Mouse (Mus musculus): Measurements from ENCODE around the gene Zfp316. TPM values are rescaled to one million over a fixed set of nuclear protein-coding genes. Genes with fewer than 3 reads are reported as not detected.
A peak's percentile ranks its signal among the peaks of the same experiment; 100 is the strongest.

Gene Zfp316
- polyA plus RNA-seq, 1 experiment from 2014 or later = 4.2 TPM

DNA sequence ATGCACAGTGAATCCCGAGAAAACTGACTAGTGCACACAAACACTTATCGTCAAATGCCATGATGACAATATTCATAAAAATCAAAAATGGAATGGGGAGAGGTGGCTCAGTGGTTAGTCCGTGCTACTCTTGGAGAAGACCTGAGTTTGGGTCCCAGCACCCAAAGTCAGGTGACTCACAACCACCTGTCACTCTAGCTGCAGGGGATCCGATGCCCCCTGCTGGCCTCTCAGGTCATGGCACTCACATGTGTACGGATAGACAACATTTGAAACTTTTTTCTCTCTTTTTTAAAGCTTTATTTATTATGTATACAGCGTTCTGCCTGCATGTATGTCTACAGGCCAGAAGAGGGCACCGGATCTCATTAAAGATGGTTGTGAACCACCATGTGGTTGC lies 28.6 kb upstream of the Zfp316 start:
- Histone ChIP-seq H3K4me1 (peaks cover 3% of the 10 kb centered on the region), H3K27me3 (ENCODE audit: low read depth, poor library complexity, severe bottlenecking) (peaks cover 18% of the 10 kb centered on the region), H3K27ac (replicated peaks) (no peak overlapping the region), H3K4me3 (no peak overlapping the region), H3K36me3 (peaks cover 69% of the 10 kb centered on the region), H3K9me3 (replicated peaks) (peaks cover 3% of the 10 kb centered on the region; the same call in 1 of the 2 replicates)
- no peak for DNase-seq (ENCODE audit: low spot score)
- 94% methylated on average over 7 of the region's 7 CpGs for WGBS

DNA sequence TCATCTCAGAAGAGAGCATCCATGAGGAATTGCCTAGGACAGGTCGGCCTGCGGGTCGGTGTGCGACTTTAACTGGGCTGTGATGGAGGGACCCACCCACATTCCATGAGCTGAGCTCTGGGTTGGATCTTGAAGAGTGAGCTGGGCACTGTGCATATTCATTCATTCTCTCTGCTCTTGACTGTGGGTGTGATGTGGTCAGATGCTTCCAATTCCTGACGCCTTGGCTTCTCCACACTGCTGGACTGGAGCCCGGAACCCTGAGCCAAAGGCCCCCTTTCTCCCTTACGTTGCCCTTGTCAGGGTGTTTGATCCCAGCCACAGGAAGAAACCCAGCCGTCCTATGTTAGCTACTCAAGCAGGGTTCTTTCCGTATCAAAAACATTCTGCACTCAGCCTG lies 28.2 kb upstream of the Zfp316 start:
- WGBS = 95% methylated on average over 9 of the region's 9 CpGs
- peaks cover 7% of the 10 kb centered on the region for H3K4me1 ChIP-seq
- no peak overlapping the region for H3K27ac ChIP-seq (replicated peaks)
- H3K27me3 ChIP-seq (ENCODE audit: low read depth, poor library complexity, severe bottlenecking) = peaks cover 22% of the 10 kb centered on the region
- no peak for DNase-seq (ENCODE audit: low spot score)
- no peak overlapping the region for H3K4me3 ChIP-seq
- peaks cover 3% of the 10 kb centered on the region; the same call in 1 of the 2 replicates for H3K9me3 ChIP-seq (replicated peaks)
- peaks cover 65% of the 10 kb centered on the region for H3K36me3 ChIP-seq

DNA sequence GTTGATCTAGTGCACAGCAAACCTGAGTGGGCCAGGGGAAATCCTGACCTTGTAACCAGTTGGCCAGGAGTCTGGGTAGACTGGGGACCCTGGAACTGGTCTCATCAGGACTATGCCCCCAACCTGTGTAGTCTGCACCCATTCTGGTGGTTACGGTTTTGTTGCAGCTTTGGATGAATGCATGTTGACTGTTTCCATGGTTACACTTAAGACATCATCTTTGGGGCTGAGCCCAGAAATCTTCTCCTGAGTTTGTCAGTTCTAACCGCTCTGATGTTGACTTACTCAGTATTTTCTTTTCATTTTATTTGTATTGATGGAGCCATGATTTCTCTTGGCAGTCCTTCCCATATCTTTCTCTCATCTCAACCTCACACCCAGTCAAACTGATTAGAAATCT lies 25.5 kb upstream of the Zfp316 start:
- Histone ChIP-seq H3K4me1 (peaks cover 12% of the 10 kb centered on the region), H3K27me3 (ENCODE audit: low read depth, poor library complexity, severe bottlenecking) (peaks cover 49% of the 10 kb centered on the region), H3K27ac (replicated peaks) (no peak overlapping the region), H3K36me3 (peaks cover 38% of the 10 kb centered on the region), H3K9me3 (replicated peaks) (peaks cover 3% of the 10 kb centered on the region; the same call in 1 of the 2 replicates), H3K4me3 (no peak overlapping the region)
- 86% methylated on average over 2 of the region's 2 CpGs for WGBS
- no peak for DNase-seq (ENCODE audit: low spot score)

DNA sequence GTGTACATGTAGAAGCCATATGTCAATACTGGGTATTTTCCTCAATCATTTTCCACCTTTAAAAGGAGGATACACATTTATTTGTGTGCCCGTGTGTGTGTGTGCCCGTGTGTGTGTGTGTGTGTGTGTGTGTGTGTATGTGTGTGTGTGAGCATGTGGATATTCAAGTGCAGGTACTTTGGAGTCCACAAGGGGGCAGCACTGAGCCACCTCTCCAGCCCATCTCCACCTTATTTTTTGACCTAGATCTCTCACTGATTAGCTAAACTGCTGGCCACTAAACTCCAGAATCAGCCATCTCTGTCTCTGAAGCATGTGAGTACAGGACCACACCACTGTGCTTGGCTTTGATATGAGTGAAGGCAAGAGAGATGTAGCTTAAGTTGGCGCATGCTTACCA lies 25.0 kb upstream of the Zfp316 start:
- Histone ChIP-seq H3K4me3 (no peak overlapping the region), H3K4me1 (peaks cover 12% of the 10 kb centered on the region), H3K36me3 (peaks cover 33% of the 10 kb centered on the region), H3K27ac (replicated peaks) (no peak overlapping the region), H3K9me3 (replicated peaks) (peaks cover 3% of the 10 kb centered on the region; the same call in 1 of the 2 replicates), H3K27me3 (ENCODE audit: low read depth, poor library complexity, severe bottlenecking) (peaks cover 54% of the 10 kb centered on the region)
- WGBS = 91% methylated on average over 3 of the region's 3 CpGs
- DNase-seq (ENCODE audit: low spot score) = no peak

DNA sequence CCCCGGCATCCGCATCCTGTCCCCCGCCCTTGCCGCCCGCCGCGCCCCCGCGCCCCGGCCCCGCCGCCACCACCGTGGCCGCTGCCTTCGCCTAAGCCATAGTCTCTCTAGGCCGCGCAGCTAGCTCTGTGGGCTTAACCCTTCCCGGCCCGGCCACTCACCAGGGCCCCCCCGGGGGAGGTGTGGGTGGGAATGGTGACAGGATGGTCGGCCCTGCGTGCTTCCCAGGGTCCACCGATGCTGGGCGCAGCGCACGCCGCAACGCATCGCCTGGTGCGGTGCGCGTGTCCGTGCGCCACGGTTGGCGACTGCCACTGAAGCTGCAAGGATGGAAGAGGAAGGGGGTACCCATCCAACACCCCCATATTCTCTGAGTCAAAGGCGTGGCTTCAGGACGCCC lies 23.6 kb upstream of the Zfp316 start, which contains the start of gene Zfp853:
TSS of gene Zfp853 (minus strand) at position 220 of the 400 bp plus-strand sequence.
- Histone ChIP-seq H3K9me3 (replicated peaks) (no peaks in the 10 kb centered on the region), H3K27me3 (ENCODE audit: low read depth, poor library complexity, severe bottlenecking) (peaks cover 68% of the 10 kb centered on the region), H3K36me3 (peaks cover 19% of the 10 kb centered on the region), H3K27ac (replicated peaks) (no peak within 1 kb of the TSS; the same call in 1 of the 2 replicates), H3K4me3 (peak within 1 kb of the TSS; percentile 52), H3K4me1 (peaks cover 16% of the 10 kb centered on the region)
- no peak for DNase-seq (ENCODE audit: low spot score)
- 6% methylated on average over 30 of the region's 38 CpGs for WGBS

DNA sequence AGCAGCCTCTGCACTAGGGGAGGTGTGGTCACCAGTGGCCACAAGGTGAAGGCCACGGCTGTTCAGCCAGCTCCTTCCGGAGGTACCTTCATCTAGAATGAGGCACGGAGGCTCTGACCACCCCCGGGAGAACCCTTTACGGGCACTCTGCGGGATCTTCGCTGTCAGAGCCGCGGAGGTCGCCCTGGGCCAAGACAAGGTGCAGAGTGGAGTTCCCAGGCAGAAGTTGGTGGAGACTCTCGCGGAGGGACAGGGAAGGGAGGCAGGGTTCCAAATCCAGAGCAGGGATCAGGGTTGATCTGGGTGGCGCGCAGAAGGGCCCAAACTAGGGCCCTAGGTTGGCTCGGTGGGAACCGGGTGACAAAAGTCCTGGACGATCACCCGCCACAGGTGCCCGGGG lies 23.1 kb upstream of the Zfp316 start:
- Histone ChIP-seq H3K36me3 (peaks cover 13% of the 10 kb centered on the region), H3K27me3 (ENCODE audit: low read depth, poor library complexity, severe bottlenecking) (peaks cover 73% of the 10 kb centered on the region), H3K4me1 (peaks cover 21% of the 10 kb centered on the region), H3K4me3 (peak overlapping the region; percentile 52), H3K27ac (replicated peaks) (no peak overlapping the region; the same call in 1 of the 2 replicates), H3K9me3 (replicated peaks) (no peaks in the 10 kb centered on the region)
- WGBS = 3% methylated on average over 19 of the region's 19 CpGs
- DNase-seq (ENCODE audit: low spot score) = no peak

DNA sequence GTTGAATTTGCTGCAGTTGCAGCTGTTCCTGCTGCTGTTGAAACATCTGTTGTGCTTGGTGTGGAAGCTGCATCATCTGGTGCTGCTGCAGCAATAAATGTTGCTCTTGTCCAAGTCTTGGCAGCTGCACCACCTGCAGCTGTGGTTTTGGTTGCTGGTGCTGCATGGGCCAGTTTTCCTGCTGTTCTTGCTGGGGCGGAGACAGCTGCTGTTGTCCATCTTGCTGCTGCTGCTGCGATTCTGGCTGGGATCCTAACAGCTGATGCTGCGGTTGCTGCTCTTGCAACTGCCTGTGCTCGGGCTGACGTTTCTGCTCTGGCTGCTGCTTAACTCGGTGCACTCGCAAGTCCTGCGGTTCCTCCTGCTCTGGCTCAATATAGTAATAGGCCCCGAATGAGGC lies 19.5 kb upstream of the Zfp316 start:
- H3K9me3 ChIP-seq (replicated peaks) = no peaks in the 10 kb centered on the region
- no peak overlapping the region for H3K4me3 ChIP-seq
- H3K4me1 ChIP-seq = peaks cover 27% of the 10 kb centered on the region
- H3K36me3 ChIP-seq = no peaks in the 10 kb centered on the region
- peaks cover 94% of the 10 kb centered on the region for H3K27me3 ChIP-seq (ENCODE audit: low read depth, poor library complexity, severe bottlenecking)
- no peak for DNase-seq (ENCODE audit: low spot score)
- no peak overlapping the region for H3K27ac ChIP-seq (replicated peaks)
- WGBS = 76% methylated on average over 9 of the region's 9 CpGs

DNA sequence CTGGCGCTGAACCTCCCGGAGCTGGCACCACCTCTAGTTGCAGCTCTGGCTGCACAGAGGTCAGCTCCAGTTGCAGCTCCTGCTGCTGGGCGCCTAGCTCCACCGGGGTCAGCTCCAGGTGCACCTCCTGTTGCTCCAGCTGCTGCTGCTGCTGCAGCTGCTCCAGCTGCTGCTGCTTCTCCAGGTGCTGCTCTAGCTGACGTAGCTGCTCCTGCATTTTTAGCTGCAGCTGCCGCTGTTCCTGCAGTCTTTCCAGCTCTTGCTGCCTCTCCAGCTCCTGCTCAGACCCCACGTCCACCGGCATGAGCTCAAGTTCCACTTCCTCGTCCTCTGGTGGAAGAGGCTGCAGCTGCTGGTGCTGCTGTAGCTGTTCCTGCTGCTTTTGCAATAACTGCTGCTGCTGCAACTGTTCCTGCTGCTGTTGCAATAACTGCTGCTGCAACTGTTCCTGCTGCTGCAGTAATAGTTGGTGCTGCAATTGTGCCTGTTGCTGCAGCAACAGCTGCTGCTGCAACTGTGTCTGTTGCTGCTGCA lies 18.6 kb upstream of the Zfp316 start:
- no peak for DNase-seq (ENCODE audit: low spot score)
- Histone ChIP-seq H3K36me3 (no peaks in the 10 kb centered on the region), H3K9me3 (replicated peaks) (no peaks in the 10 kb centered on the region), H3K27me3 (ENCODE audit: low read depth, poor library complexity, severe bottlenecking) (peaks cover 89% of the 10 kb centered on the region), H3K4me3 (peak overlapping the region; percentile 53), H3K27ac (replicated peaks) (no peak overlapping the region), H3K4me1 (peaks cover 24% of the 10 kb centered on the region)
- 10% methylated on average over 9 of the region's 9 CpGs for WGBS

DNA sequence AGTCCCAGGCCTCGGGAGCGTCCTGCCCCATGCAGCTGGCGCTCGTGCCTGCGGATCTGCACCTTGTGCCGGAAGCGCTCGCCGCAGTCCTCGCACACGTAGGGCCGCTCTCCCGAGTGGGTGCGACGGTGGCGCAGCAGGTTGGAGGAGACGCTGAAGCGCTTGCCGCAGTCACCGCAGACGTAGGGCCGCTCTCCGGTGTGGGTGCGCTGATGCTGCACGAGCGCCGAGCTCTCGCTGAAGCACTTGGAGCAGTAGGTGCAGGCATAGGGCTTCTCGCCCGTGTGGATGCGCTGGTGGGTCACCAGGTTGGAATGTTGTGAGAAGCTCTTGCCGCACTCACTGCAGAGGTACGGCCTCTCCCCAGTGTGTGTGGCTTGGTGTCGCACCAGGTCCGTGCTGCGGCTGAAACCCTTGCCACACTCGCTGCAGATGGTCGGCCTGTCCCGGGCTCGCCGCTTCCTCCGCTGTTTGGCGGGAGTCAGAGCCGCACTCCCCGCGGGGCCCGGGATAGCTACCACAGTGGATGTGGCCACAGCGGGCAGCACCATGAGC lies 18.0 kb upstream of the Zfp316 start:
- no peak overlapping the region; the same call in 1 of the 2 replicates for H3K27ac ChIP-seq (replicated peaks)
- H3K36me3 ChIP-seq = no peaks in the 10 kb centered on the region
- no peaks in the 10 kb centered on the region for H3K9me3 ChIP-seq (replicated peaks)
- peak overlapping the region; percentile 53 for H3K4me3 ChIP-seq
- H3K27me3 ChIP-seq (ENCODE audit: low read depth, poor library complexity, severe bottlenecking) = peaks cover 83% of the 10 kb centered on the region
- under 1% methylated on average over 48 of the region's 48 CpGs for WGBS
- peak; percentile 45 for DNase-seq (ENCODE audit: low spot score)
- peaks cover 18% of the 10 kb centered on the region for H3K4me1 ChIP-seq

DNA sequence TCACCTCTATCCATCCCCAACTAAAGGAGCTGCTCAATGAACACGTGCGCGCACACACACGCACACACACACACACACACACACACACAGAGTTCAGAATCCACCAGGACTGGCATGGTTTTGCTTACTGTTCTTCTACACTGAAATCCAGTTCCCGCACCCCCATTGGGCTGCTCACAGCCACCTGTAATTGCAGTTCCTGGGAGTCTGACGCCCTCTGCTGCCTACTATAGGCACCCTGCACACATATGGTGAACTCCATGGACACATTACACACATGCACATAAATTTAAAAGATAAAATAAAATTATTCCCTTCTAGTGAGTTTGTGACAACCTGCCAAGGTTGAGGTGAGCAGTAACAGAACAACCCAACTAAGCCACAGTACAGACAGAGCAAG lies 14.9 kb upstream of the Zfp316 start:
- 43% methylated on average over 6 of the region's 6 CpGs for WGBS
- Histone ChIP-seq H3K4me3 (no peak overlapping the region), H3K4me1 (peaks cover 15% of the 10 kb centered on the region), H3K9me3 (replicated peaks) (no peaks in the 10 kb centered on the region), H3K27me3 (ENCODE audit: low read depth, poor library complexity, severe bottlenecking) (peaks cover 52% of the 10 kb centered on the region), H3K27ac (replicated peaks) (no peak overlapping the region), H3K36me3 (no peaks in the 10 kb centered on the region)
- no peak for DNase-seq (ENCODE audit: low spot score)

DNA sequence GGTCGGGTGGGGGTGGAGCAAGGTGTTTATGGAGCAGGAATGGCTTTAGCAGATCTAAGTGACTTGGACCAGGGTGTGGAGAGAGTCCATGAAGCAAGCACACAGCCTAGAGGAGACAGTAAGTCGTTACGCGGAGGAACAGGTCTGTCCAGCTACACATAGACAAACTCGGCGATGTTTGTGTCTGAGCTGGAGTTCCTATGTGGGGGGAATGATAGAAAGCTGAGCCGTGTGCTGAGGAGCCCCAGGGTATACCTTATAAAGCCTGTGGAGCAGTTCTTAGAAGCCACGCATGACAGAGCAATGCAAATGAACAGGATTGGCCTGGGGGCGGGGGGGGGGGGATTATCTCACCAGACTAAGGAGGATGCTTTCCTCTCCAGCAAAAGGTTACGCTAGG lies 9.4 kb upstream of the Zfp316 start:
- Histone ChIP-seq H3K27ac (replicated peaks) (no peak overlapping the region), H3K4me3 (no peak overlapping the region), H3K27me3 (ENCODE audit: low read depth, poor library complexity, severe bottlenecking) (peaks cover 20% of the 10 kb centered on the region), H3K36me3 (no peaks in the 10 kb centered on the region), H3K4me1 (peaks cover 7% of the 10 kb centered on the region; the same call in 1 of the 2 replicates), H3K9me3 (replicated peaks) (no peaks in the 10 kb centered on the region)
- 39% methylated on average over 10 of the region's 10 CpGs for WGBS
- no peak for DNase-seq (ENCODE audit: low spot score)

DNA sequence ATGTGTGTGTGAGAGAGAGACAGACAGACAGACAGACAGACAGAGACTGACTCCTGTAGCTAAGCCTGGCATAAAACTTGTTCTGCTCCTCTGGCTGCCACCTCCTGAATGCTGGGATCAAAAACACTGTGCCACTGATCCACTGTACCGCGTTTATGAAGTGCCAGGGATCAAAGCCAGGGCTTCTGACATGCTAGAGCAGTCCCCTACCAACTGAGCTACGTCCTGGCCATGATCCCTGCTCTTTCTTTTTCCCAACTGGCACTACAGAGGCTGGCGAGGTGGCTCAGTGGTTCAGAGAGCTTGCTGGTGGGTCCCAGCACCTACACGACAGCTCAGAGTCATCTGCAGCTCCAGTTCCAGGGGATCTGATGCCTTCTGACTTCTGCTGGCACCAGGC lies 5.9 kb upstream of the Zfp316 start:
- H3K4me1 ChIP-seq = peaks cover 12% of the 10 kb centered on the region
- no peak overlapping the region for H3K4me3 ChIP-seq
- no peak for DNase-seq (ENCODE audit: low spot score)
- H3K27me3 ChIP-seq (ENCODE audit: low read depth, poor library complexity, severe bottlenecking) = peaks cover 17% of the 10 kb centered on the region
- H3K9me3 ChIP-seq (replicated peaks) = no peaks in the 10 kb centered on the region
- H3K36me3 ChIP-seq = no peaks in the 10 kb centered on the region
- H3K27ac ChIP-seq (replicated peaks) = no peak overlapping the region
- 61% methylated on average over 5 of the region's 5 CpGs for WGBS

DNA sequence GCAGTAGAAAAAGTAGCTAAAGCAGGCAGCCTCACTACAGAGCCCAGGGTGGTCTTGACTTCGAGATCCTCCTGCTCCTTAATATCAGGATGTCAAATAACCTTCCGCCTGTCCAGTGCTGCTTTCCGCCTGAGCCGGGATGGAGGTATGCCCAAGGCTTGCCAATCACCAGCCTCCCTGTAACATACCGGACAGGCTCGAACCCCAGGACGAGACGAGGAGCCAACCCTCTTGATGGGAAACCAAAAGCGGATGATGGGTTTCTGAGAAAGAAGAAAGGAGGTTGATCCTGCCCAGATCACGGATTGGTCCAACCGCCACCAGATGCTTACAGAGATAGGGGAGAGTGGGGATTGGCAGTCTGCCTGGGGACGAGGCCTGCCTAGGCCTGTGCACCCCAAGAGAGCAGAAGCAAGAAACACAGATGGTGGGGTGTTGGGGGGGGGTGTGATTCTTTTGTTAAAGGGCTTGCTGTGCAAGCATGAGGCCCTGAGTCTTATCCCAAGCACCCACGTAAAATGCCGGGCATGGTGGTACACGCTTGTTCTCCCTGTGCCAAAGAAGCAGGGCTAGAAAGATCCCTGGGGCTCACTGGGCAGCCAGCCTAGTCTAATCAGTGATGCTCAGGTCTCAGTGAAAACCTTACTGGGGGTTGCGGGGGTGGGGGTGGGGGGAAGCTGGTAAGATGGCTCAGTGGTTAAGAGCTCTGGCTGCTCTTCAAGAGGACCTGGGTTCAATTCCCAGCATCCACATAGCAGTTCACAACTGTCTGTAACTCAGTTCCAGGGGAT lies 2.9 kb upstream of the Zfp316 start:
- Histone ChIP-seq H3K36me3 (no peaks in the 10 kb centered on the region), H3K27ac (replicated peaks) (no peak overlapping the region), H3K4me3 (no peak overlapping the region), H3K27me3 (ENCODE audit: low read depth, poor library complexity, severe bottlenecking) (peaks cover 12% of the 10 kb centered on the region), H3K4me1 (peaks cover 29% of the 10 kb centered on the region), H3K9me3 (replicated peaks) (no peaks in the 10 kb centered on the region)
- WGBS = 89% methylated on average over 16 of the region's 16 CpGs
- DNase-seq (ENCODE audit: low spot score) = no peak
